Mouse (Mus musculus): Measurements from ENCODE around the gene Qdpr. TPM values are rescaled to one million over a fixed set of nuclear protein-coding genes. Genes with fewer than 3 reads are reported as not detected.
A peak's percentile ranks its signal among the peaks of the same experiment; 100 is the strongest.

Qdpr gene
- total and polyA plus RNA-seq, 2 experiments: 491 to 640 TPM

GRCm38 (mm10) chr5:45495429-45495975 is 45.5 kb upstream of the Qdpr start:
- WGBS: 45% methylated on average over 3 of the region's 3 CpGs
- peak; percentile 62 for DNase-seq (ENCODE audit: extremely low read depth, low read depth, low spot score)
- Histone ChIP-seq H3K4me3 (ENCODE audit: insufficient read depth, low read depth, low read length) (0 out of 2 replicates have a peak overlapping the region, but pooled peaks have one; percentile 10), H3K27ac (replicated peaks; ENCODE audit: insufficient read depth, low read depth, low read length) (peak overlapping the region; percentile 85), H3K27me3 (ENCODE audit: control insufficient read depth, insufficient read depth, low read length) (no peaks in the 10 kb centered on the region), H3K36me3 (ENCODE audit: control insufficient read depth, insufficient read depth, low read length) (peaks cover 37% of the 10 kb centered on the region), H3K4me1 (ENCODE audit: control insufficient read depth, insufficient read depth, low read length) (peaks cover 25% of the 10 kb centered on the region), H3K9ac (ENCODE audit: low read depth, low read length) (peak overlapping the region; percentile 50), H3K79me2 (ENCODE audit: control insufficient read depth, insufficient read depth, low read length) (peaks cover 25% of the 10 kb centered on the region; the same call in 1 of the 2 replicates)
- no peak for TF ChIP-seq POLR2A (IDR thresholded peaks at IDR 0.05; ENCODE audit: extremely low read depth, insufficient read depth, low read length)
- no peak for TF ChIP-seq CTCF (IDR thresholded peaks at IDR 0.05; ENCODE audit: low read depth, low read length)

GRCm38 (mm10) chr5:45494093-45494755 is 44.2 kb upstream of the Qdpr start:
- TF ChIP-seq POLR2A (IDR thresholded peaks at IDR 0.05; ENCODE audit: extremely low read depth, insufficient read depth, low read length): no peak
- no peak for TF ChIP-seq CTCF (IDR thresholded peaks at IDR 0.05; ENCODE audit: low read depth, low read length)
- 23% methylated on average over 9 of the region's 9 CpGs for WGBS

GRCm38 (mm10) chr5:45493191-45494092 is 43.4 kb upstream of the Qdpr start, which contains the start of gene Lap3:
Gene Lap3 (plus strand): TSS chr5:45493374.
- Histone ChIP-seq H3K4me1 (ENCODE audit: control insufficient read depth, insufficient read depth, low read length) (peaks cover 25% of the 10 kb centered on the region), H3K27ac (replicated peaks; ENCODE audit: insufficient read depth, low read depth, low read length) (peak within 1 kb of the TSS; percentile 99), H3K4me3 (ENCODE audit: insufficient read depth, low read depth, low read length) (peak within 1 kb of the TSS; percentile 100), H3K79me2 (ENCODE audit: control insufficient read depth, insufficient read depth, low read length) (peaks cover 16% of the 10 kb centered on the region; the same call in 1 of the 2 replicates), H3K36me3 (ENCODE audit: control insufficient read depth, insufficient read depth, low read length) (peaks cover 19% of the 10 kb centered on the region; the same call in 1 of the 2 replicates), H3K9ac (ENCODE audit: low read depth, low read length) (peak within 1 kb of the TSS; percentile 100), H3K27me3 (ENCODE audit: control insufficient read depth, insufficient read depth, low read length) (no peaks in the 10 kb centered on the region)
- TF ChIP-seq POLR2A (IDR thresholded peaks at IDR 0.05; ENCODE audit: extremely low read depth, insufficient read depth, low read length) (peak; percentile 96), CTCF (IDR thresholded peaks at IDR 0.05; ENCODE audit: low read depth, low read length) (peak; percentile 50)
- peak; percentile 84 for DNase-seq (ENCODE audit: extremely low read depth, low read depth, low spot score)
- under 1% methylated on average over 78 of the region's 78 CpGs for WGBS

More at GRCm38 (mm10) chr5:45494093-45494755, 44.2 kb upstream of the Qdpr start:
- Histone ChIP-seq H3K27me3 (ENCODE audit: control insufficient read depth, insufficient read depth, low read length) (no peaks in the 10 kb centered on the region), H3K27ac (replicated peaks; ENCODE audit: insufficient read depth, low read depth, low read length) (peak overlapping the region; percentile 99), H3K9ac (ENCODE audit: low read depth, low read length) (peak overlapping the region; percentile 100), H3K36me3 (ENCODE audit: control insufficient read depth, insufficient read depth, low read length) (peaks cover 25% of the 10 kb centered on the region), H3K4me1 (ENCODE audit: control insufficient read depth, insufficient read depth, low read length) (peaks cover 25% of the 10 kb centered on the region), H3K79me2 (ENCODE audit: control insufficient read depth, insufficient read depth, low read length) (peaks cover 21% of the 10 kb centered on the region; the same call in 1 of the 2 replicates), H3K4me3 (ENCODE audit: insufficient read depth, low read depth, low read length) (peak overlapping the region; percentile 100)
- DNase-seq (ENCODE audit: extremely low read depth, low read depth, low spot score): peak; percentile 78

DNA sequence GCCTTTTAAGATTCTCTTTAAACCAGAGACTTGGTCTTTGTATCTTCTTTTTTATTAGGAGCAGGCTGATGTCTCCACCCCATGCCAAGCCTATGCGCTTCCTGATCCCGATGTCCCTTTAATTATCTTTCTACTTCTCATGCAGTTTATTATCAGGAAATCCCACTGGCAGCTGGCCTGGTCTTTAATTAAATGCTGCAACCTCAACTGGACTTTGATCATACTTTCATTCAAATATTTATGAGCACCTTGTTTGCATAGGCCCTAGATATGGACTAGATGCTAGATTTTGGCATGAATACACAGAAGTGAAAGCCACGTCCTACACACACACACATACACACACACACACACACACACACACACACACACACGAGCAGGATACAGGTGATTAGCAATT is 41.7 kb upstream of the Qdpr start:
- no peak overlapping the region for H3K4me3 ChIP-seq (ENCODE audit: insufficient read depth, low read depth, low read length)
- peaks cover 19% of the 10 kb centered on the region for H3K4me1 ChIP-seq (ENCODE audit: control insufficient read depth, insufficient read depth, low read length)
- TF ChIP-seq CTCF (IDR thresholded peaks at IDR 0.05; ENCODE audit: low read depth, low read length) (no peak), POLR2A (IDR thresholded peaks at IDR 0.05; ENCODE audit: extremely low read depth, insufficient read depth, low read length) (no peak)
- 12% methylated on average over 4 of the region's 4 CpGs for WGBS
- H3K36me3 ChIP-seq (ENCODE audit: control insufficient read depth, insufficient read depth, low read length): peaks cover 9% of the 10 kb centered on the region; the same call in 1 of the 2 replicates
- DNase-seq (ENCODE audit: extremely low read depth, low read depth, low spot score): peak; percentile 76
- peaks cover 12% of the 10 kb centered on the region; the same call in 1 of the 2 replicates for H3K79me2 ChIP-seq (ENCODE audit: control insufficient read depth, insufficient read depth, low read length)
- peak overlapping the region; percentile 41; the same call in 1 of the 2 replicates for H3K27ac ChIP-seq (replicated peaks; ENCODE audit: insufficient read depth, low read depth, low read length)
- H3K27me3 ChIP-seq (ENCODE audit: control insufficient read depth, insufficient read depth, low read length): no peaks in the 10 kb centered on the region
- no peak overlapping the region for H3K9ac ChIP-seq (ENCODE audit: low read depth, low read length)

DNA sequence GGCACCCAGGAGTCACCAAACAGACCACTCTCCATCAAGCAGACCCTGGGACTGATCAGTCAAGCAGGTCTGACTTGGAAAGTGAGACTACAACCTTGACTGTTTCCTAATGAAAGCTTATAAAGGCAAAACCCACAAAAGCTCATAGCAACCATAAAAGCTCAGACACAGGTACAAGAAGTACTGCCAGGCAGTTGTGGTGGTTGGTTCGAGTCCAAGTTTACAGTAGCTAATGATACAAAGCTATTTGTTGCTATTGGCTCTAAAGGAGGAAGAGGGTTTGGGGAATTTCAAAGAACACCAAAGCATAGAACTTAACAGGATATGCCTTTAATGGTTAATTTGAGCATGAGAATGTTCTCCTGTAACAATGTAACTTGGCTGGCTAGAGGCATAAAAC is 33.6 kb upstream of the Qdpr start:
- peaks cover 17% of the 10 kb centered on the region for H3K4me1 ChIP-seq (ENCODE audit: control insufficient read depth, insufficient read depth, low read length)
- no peaks in the 10 kb centered on the region for H3K27me3 ChIP-seq (ENCODE audit: control insufficient read depth, insufficient read depth, low read length)
- TF ChIP-seq POLR2A (IDR thresholded peaks at IDR 0.05; ENCODE audit: extremely low read depth, insufficient read depth, low read length): no peak
- TF ChIP-seq CTCF (IDR thresholded peaks at IDR 0.05; ENCODE audit: low read depth, low read length): no peak
- WGBS: 77% methylated on average over 1 of the region's 1 CpGs
- H3K27ac ChIP-seq (replicated peaks; ENCODE audit: insufficient read depth, low read depth, low read length): peak overlapping the region; percentile 16; the same call in 1 of the 2 replicates
- H3K79me2 ChIP-seq (ENCODE audit: control insufficient read depth, insufficient read depth, low read length): no peaks in the 10 kb centered on the region
- no peaks in the 10 kb centered on the region for H3K36me3 ChIP-seq (ENCODE audit: control insufficient read depth, insufficient read depth, low read length)
- H3K4me3 ChIP-seq (ENCODE audit: insufficient read depth, low read depth, low read length): no peak overlapping the region
- peak; percentile 52 for DNase-seq (ENCODE audit: extremely low read depth, low read depth, low spot score)
- H3K9ac ChIP-seq (ENCODE audit: low read depth, low read length): no peak overlapping the region

Data from liver, adult 2 months (tissue).